Mouse (Mus musculus): Measurements from ENCODE around the gene Trim46. TPM values are rescaled to one million over a fixed set of nuclear protein-coding genes. Genes with fewer than 3 reads are reported as not detected.

Trim46 gene
- polyA plus RNA-seq, 1 experiment from 2014 or later = 11.6 TPM

- H3K36me3 ChIP-seq = 0 out of 2 replicates have a peak, but pooled peaks cover 1% of the 10 kb centered on the region
- peaks cover 19% of the 10 kb centered on the region for H3K4me1 ChIP-seq (replicated peaks)
- no peak overlapping the region for H3K27ac ChIP-seq
- H3K27me3 ChIP-seq (ENCODE audit: insufficient read depth, poor library complexity, severe bottlenecking) = no peaks in the 10 kb centered on the region
- 89% methylated on average over 2 of the region's 2 CpGs for WGBS
- no peak overlapping the region for H3K4me3 ChIP-seq
- no peaks in the 10 kb centered on the region for H3K9me3 ChIP-seq
- DNase-seq (ENCODE audit: low spot score) = no peak
Measured at GRCm38 (mm10) chr3:89193853-89194252, 52.3 kb downstream of the Trim46 start.

- WGBS = 62% methylated on average over 1 of the region's 1 CpGs
- no peaks in the 10 kb centered on the region for H3K27me3 ChIP-seq (ENCODE audit: insufficient read depth, poor library complexity, severe bottlenecking)
- no peak overlapping the region for H3K4me3 ChIP-seq
- H3K4me1 ChIP-seq (replicated peaks) = peaks cover 23% of the 10 kb centered on the region
- no peaks in the 10 kb centered on the region for H3K9me3 ChIP-seq
- no peak for DNase-seq (ENCODE audit: low spot score)
- no peak overlapping the region for H3K27ac ChIP-seq
- H3K36me3 ChIP-seq = peaks cover 6% of the 10 kb centered on the region
Measured at GRCm38 (mm10) chr3:89193351-89193750, 52.8 kb downstream of the Trim46 start.

GRCm38 (mm10) chr3:89190436-89190835 is 55.7 kb downstream of the Trim46 start:
- H3K9me3 ChIP-seq = no peaks in the 10 kb centered on the region
- peaks cover 15% of the 10 kb centered on the region for H3K27me3 ChIP-seq (ENCODE audit: insufficient read depth, poor library complexity, severe bottlenecking)
- peaks cover 25% of the 10 kb centered on the region for H3K36me3 ChIP-seq
- WGBS = 84% methylated on average over 8 of the region's 8 CpGs
- H3K27ac ChIP-seq = no peak overlapping the region
- H3K4me1 ChIP-seq (replicated peaks) = peaks cover 33% of the 10 kb centered on the region
- no peak overlapping the region for H3K4me3 ChIP-seq
- DNase-seq (ENCODE audit: low spot score) = no peak

- peaks cover 27% of the 10 kb centered on the region for H3K36me3 ChIP-seq
- 63% methylated on average over 12 of the region's 12 CpGs for WGBS
- H3K27ac ChIP-seq = 0 out of 2 replicates have a peak overlapping the region, but pooled peaks have one; percentile 29
- H3K27me3 ChIP-seq (ENCODE audit: insufficient read depth, poor library complexity, severe bottlenecking) = peaks cover 16% of the 10 kb centered on the region
- DNase-seq (ENCODE audit: low spot score) = no peak
- H3K4me3 ChIP-seq = no peak overlapping the region
- H3K4me1 ChIP-seq (replicated peaks) = peaks cover 49% of the 10 kb centered on the region
- H3K9me3 ChIP-seq = no peaks in the 10 kb centered on the region
Measured at GRCm38 (mm10) chr3:89188478-89188875, 57.6 kb downstream of the Trim46 start.

- 0 out of 2 replicates have a peak overlapping the region, but pooled peaks have one; percentile 29 for H3K27ac ChIP-seq
Measured at GRCm38 (mm10) chr3:89187690-89188477, 58.2 kb downstream of the Trim46 start.

GRCm38 (mm10) chr3:89187197-89187596 is 58.9 kb downstream of the Trim46 start:
- no peak for DNase-seq (ENCODE audit: low spot score)
- Histone ChIP-seq H3K27me3 (ENCODE audit: insufficient read depth, poor library complexity, severe bottlenecking) (peaks cover 16% of the 10 kb centered on the region), H3K4me3 (peak overlapping the region; percentile 14; the same call in 1 of the 2 replicates), H3K27ac (peak overlapping the region; percentile 54; the same call in 1 of the 2 replicates), H3K4me1 (replicated peaks) (peaks cover 58% of the 10 kb centered on the region), H3K36me3 (peaks cover 32% of the 10 kb centered on the region), H3K9me3 (no peaks in the 10 kb centered on the region)
- WGBS = 33% methylated on average over 23 of the region's 23 CpGs

More at GRCm38 (mm10) chr3:89187690-89188477, 58.2 kb downstream of the Trim46 start:
- Histone ChIP-seq H3K4me3 (peak overlapping the region; percentile 14; the same call in 1 of the 2 replicates), H3K36me3 (peaks cover 27% of the 10 kb centered on the region), H3K9me3 (no peaks in the 10 kb centered on the region), H3K4me1 (replicated peaks) (peaks cover 55% of the 10 kb centered on the region), H3K27me3 (ENCODE audit: insufficient read depth, poor library complexity, severe bottlenecking) (peaks cover 16% of the 10 kb centered on the region)
- 60% methylated on average over 18 of the region's 18 CpGs for WGBS
- DNase-seq (ENCODE audit: low spot score) = no peak

MicroRNA genes within 50 kb of the gene (microRNA counts, 519-probe panel; counts per million panel counts)
- 1,255 counts per million, percentile 77 among the panel's probes with 10 or more counts for microRNA mmu-miR-92b

Other genes starting within 250 kb of the Trim46 start
- 19.1 and 38.3 TPM in 2 replicates for gene Rusc1, start 153.0 kb downstream of the Trim46 start, polyA plus RNA-seq (2016; fragmentation: Nextera tagmentation; extraction: Ambion mirVana)
- gene Gm43738, start 145.2 kb downstream of the Trim46 start, polyA plus RNA-seq (2016; fragmentation: Nextera tagmentation; extraction: Ambion mirVana) = 0.09 TPM in 1 of 2 replicates, not detected in the other
- gene Fdps, start 144.3 kb downstream of the Trim46 start, polyA plus RNA-seq (2016; fragmentation: Nextera tagmentation; extraction: Ambion mirVana) = 383 and 460 TPM in 2 replicates
- 4.4 and 6.0 TPM in 2 replicates for gene Pklr, start 110.2 kb downstream of the Trim46 start, polyA plus RNA-seq (2016; fragmentation: Nextera tagmentation; extraction: Ambion mirVana)
- gene Hcn3, start 86.1 kb downstream of the Trim46 start, polyA plus RNA-seq (2016; fragmentation: Nextera tagmentation; extraction: Ambion mirVana) = 7.3 and 9.1 TPM in 2 replicates
- gene Clk2, start 81.5 kb downstream of the Trim46 start, polyA plus RNA-seq (2016; fragmentation: Nextera tagmentation; extraction: Ambion mirVana) = 34.8 and 35.3 TPM in 2 replicates
- gene Scamp3, start 68.8 kb downstream of the Trim46 start, polyA plus RNA-seq (2016; fragmentation: Nextera tagmentation; extraction: Ambion mirVana) = 98.9 and 116 TPM in 2 replicates
- gene Fam189b, start 63.2 kb downstream of the Trim46 start, polyA plus RNA-seq (2016; fragmentation: Nextera tagmentation; extraction: Ambion mirVana) = 30.2 and 38.7 TPM in 2 replicates
- 41.0 and 50.0 TPM in 2 replicates for gene Gba, start 43.4 kb downstream of the Trim46 start, polyA plus RNA-seq (2016; fragmentation: Nextera tagmentation; extraction: Ambion mirVana)
- 65.5 and 74.7 TPM in 2 replicates for gene Thbs3, start 31.1 kb downstream of the Trim46 start, polyA plus RNA-seq (2016; fragmentation: Nextera tagmentation; extraction: Ambion mirVana)
- 228 and 232 TPM in 2 replicates for gene Mtx1, start 19.2 kb downstream of the Trim46 start, polyA plus RNA-seq (2016; fragmentation: Nextera tagmentation; extraction: Ambion mirVana)
- gene Muc1, start 17.3 kb downstream of the Trim46 start, polyA plus RNA-seq (2016; fragmentation: Nextera tagmentation; extraction: Ambion mirVana) = 1.1 and 1.8 TPM in 2 replicates
- 276 and 282 TPM in 2 replicates for gene Krtcap2, start 343 bp downstream of the Trim46 start, polyA plus RNA-seq (2016; fragmentation: Nextera tagmentation; extraction: Ambion mirVana)
- gene Dpm3, start 13.0 kb upstream of the Trim46 start, polyA plus RNA-seq (2016; fragmentation: Nextera tagmentation; extraction: Ambion mirVana) = 97.0 and 99.4 TPM in 2 replicates
- gene Slc50a1, start 24.3 kb upstream of the Trim46 start, polyA plus RNA-seq (2016; fragmentation: Nextera tagmentation; extraction: Ambion mirVana) = 34.4 and 36.8 TPM in 2 replicates
- 16.5 and 17.7 TPM in 2 replicates for gene Efna1, start 34.8 kb upstream of the Trim46 start, polyA plus RNA-seq (2016; fragmentation: Nextera tagmentation; extraction: Ambion mirVana)
- gene Efna3, start 76.7 kb upstream of the Trim46 start, polyA plus RNA-seq (2016; fragmentation: Nextera tagmentation; extraction: Ambion mirVana) = 5.9 and 10.7 TPM in 2 replicates
- gene Efna4, start 91.7 kb upstream of the Trim46 start, polyA plus RNA-seq (2016; fragmentation: Nextera tagmentation; extraction: Ambion mirVana) = 22.4 and 23.2 TPM in 2 replicates
- gene Adam15, start 103.7 kb upstream of the Trim46 start, polyA plus RNA-seq (2016; fragmentation: Nextera tagmentation; extraction: Ambion mirVana) = 36.4 and 38.1 TPM in 2 replicates
- gene Dcst2, start 115.7 kb upstream of the Trim46 start, polyA plus RNA-seq (2016; fragmentation: Nextera tagmentation; extraction: Ambion mirVana) = 0.34 TPM in 1 of 2 replicates, not detected in the other
- gene Dcst1, start 118.9 kb upstream of the Trim46 start, polyA plus RNA-seq (2016; fragmentation: Nextera tagmentation; extraction: Ambion mirVana) = 0.09 and 0.33 TPM in 2 replicates
- gene Zbtb7b, start 148.5 kb upstream of the Trim46 start, polyA plus RNA-seq (2016; fragmentation: Nextera tagmentation; extraction: Ambion mirVana) = 0.47 and 0.73 TPM in 2 replicates
- gene Lenep, start 156.5 kb upstream of the Trim46 start, polyA plus RNA-seq (2016; fragmentation: Nextera tagmentation; extraction: Ambion mirVana) = 1.7 TPM in 1 of 2 replicates, not detected in the other
- 28.3 and 31.9 TPM in 2 replicates for gene Flad1, start 165.6 kb upstream of the Trim46 start, polyA plus RNA-seq (2016; fragmentation: Nextera tagmentation; extraction: Ambion mirVana)
- gene Cks1b, start 172.1 kb upstream of the Trim46 start, polyA plus RNA-seq (2016; fragmentation: Nextera tagmentation; extraction: Ambion mirVana) = 535 and 648 TPM in 2 replicates
- 58.3 and 68.1 TPM in 2 replicates for gene Shc1, start 172.1 kb upstream of the Trim46 start, polyA plus RNA-seq (2016; fragmentation: Nextera tagmentation; extraction: Ambion mirVana)
- 46.0 and 50.4 TPM in 2 replicates for gene Pygo2, start 183.9 kb upstream of the Trim46 start, polyA plus RNA-seq (2016; fragmentation: Nextera tagmentation; extraction: Ambion mirVana)
- 21.1 and 21.6 TPM in 2 replicates for gene Pbxip1, start 190.4 kb upstream of the Trim46 start, polyA plus RNA-seq (2016; fragmentation: Nextera tagmentation; extraction: Ambion mirVana)
- gene Pmvk, start 208.2 kb upstream of the Trim46 start, polyA plus RNA-seq (2016; fragmentation: Nextera tagmentation; extraction: Ambion mirVana) = 71.4 and 87.8 TPM in 2 replicates

All from hindbrain, embryonic 10.5 days (tissue).